24 mouse cellular contexts compared by ENCODE assay signal in genomic region chr19:44198494-44198893, GRCm38 (mm10). TPM values are rescaled to one million over a fixed set of nuclear protein-coding genes. Genes with fewer than 3 reads are reported as not detected.
DNase-seq lines count a peak whose midpoint lies in the region; ATAC-seq and TF ChIP-seq lines count a peak whose summit lies in the region.
"Had no signal": no experiment of that assay in that cellular context is flagged by ENCODE, and none has a peak within 500 bp of the region (broad histone marks: within the 10 kb centered on the region; RNA-seq: fewer than 3 reads in every experiment).

No protein-coding gene starts in this region.

- TF ChIP-seq CTCF in liver, adult 2 months (IDR thresholded peaks at IDR 0.05; ENCODE audit: low read depth, low read length) = no peak

- H3K4me3 ChIP-seq in embryonic facial prominence, embryonic 14.5 days (ENCODE audit: low read depth, low read length) = no peak overlapping the region
- H3K4me3 ChIP-seq in embryonic facial prominence, embryonic 10.5 days = no peak overlapping the region
- H3K4me3 ChIP-seq in liver, adult 2 months (ENCODE audit: insufficient read depth, low read depth, low read length) = no peak overlapping the region
- H3K4me3 ChIP-seq in hindbrain, embryonic 10.5 days = no peak overlapping the region

- no peak overlapping the region for H3K4me2 ChIP-seq in embryonic facial prominence, embryonic 14.5 days (ENCODE audit: low read depth, low read length)

- TF ChIP-seq POLR2A in liver, adult 2 months (IDR thresholded peaks at IDR 0.05; ENCODE audit: extremely low read depth, insufficient read depth, low read length) = no peak

- no peak overlapping the region for H3K9ac ChIP-seq in embryonic facial prominence, embryonic 14.5 days (ENCODE audit: low read depth, low read length)
- H3K9ac ChIP-seq in liver, adult 2 months (ENCODE audit: low read depth, low read length) = no peak overlapping the region

- WGBS in embryonic facial prominence, embryonic 14.5 days = 81% methylated on average over 6 of the region's 6 CpGs
- WGBS in embryonic facial prominence, embryonic 10.5 days = 88% methylated on average over 6 of the region's 6 CpGs
- WGBS in liver, adult 2 months = 73% methylated on average over 6 of the region's 6 CpGs
- WGBS in hindbrain, embryonic 10.5 days = 92% methylated on average over 6 of the region's 6 CpGs

- no peaks in the 10 kb centered on the region for H3K4me1 ChIP-seq in embryonic facial prominence, embryonic 14.5 days (ENCODE audit: control insufficient read depth, insufficient read depth, low read length)
- no peaks in the 10 kb centered on the region for H3K4me1 ChIP-seq in embryonic facial prominence, embryonic 10.5 days
- no peaks in the 10 kb centered on the region for H3K4me1 ChIP-seq in liver, adult 2 months (ENCODE audit: control insufficient read depth, insufficient read depth, low read length)
- H3K4me1 ChIP-seq in hindbrain, embryonic 10.5 days (replicated peaks) = peaks cover 3% of the 10 kb centered on the region; the same call in 1 of the 2 replicates

- H3K36me3 ChIP-seq in embryonic facial prominence, embryonic 14.5 days (ENCODE audit: control insufficient read depth, insufficient read depth, low read length) = no peaks in the 10 kb centered on the region
- no peaks in the 10 kb centered on the region for H3K36me3 ChIP-seq in embryonic facial prominence, embryonic 10.5 days (replicated peaks)
- no peaks in the 10 kb centered on the region for H3K36me3 ChIP-seq in liver, adult 2 months (ENCODE audit: control insufficient read depth, insufficient read depth, low read length)
- H3K36me3 ChIP-seq in hindbrain, embryonic 10.5 days = no peaks in the 10 kb centered on the region
- H3K36me3 ChIP-seq: G1E had no signal

- no peaks in the 10 kb centered on the region for H3K79me2 ChIP-seq in liver, adult 2 months (ENCODE audit: control insufficient read depth, insufficient read depth, low read length)

- peak; percentile 2 for DNase-seq in embryonic facial prominence, embryonic 14.5 days (ENCODE audit: low spot score)
- no peak for DNase-seq in embryonic facial prominence, embryonic 10.5 days (ENCODE audit: low spot score)
- DNase-seq in heart, adult 11 months = peak; percentile 56
- no peak for DNase-seq in heart, adult 9 months (ENCODE audit: low spot score in 2 of 2)
- DNase-seq in liver, adult 2 months (ENCODE audit: extremely low read depth, low read depth, low spot score) = peak; percentile 67
- DNase-seq in liver = no peak
- DNase-seq in gonadal fat pad, adult 2 months (ENCODE audit: low read depth) = peak; percentile 87
- DNase-seq in hindbrain, embryonic 10.5 days (ENCODE audit: low spot score) = no peak
- DNase-seq: adrenal gland, adult 8-10 months; cerebellum, adult 11 months; cerebellum, adult 11-12 months had no signal

- no peaks in the 10 kb centered on the region for H3K9me3 ChIP-seq in embryonic facial prominence, embryonic 14.5 days (ENCODE audit: control insufficient read depth, low read length)
- no peaks in the 10 kb centered on the region for H3K9me3 ChIP-seq in embryonic facial prominence, embryonic 10.5 days
- peaks cover 4% of the 10 kb centered on the region; the same call in 1 of the 2 replicates for H3K9me3 ChIP-seq in hindbrain, embryonic 10.5 days
- H3K9me3 ChIP-seq: G1E had no signal

- no peaks in the 10 kb centered on the region for H3K27me3 ChIP-seq in embryonic facial prominence, embryonic 14.5 days (replicated peaks; ENCODE audit: control insufficient read depth, insufficient read depth, low read length)
- H3K27me3 ChIP-seq in embryonic facial prominence, embryonic 10.5 days (replicated peaks; ENCODE audit: low read depth, poor library complexity, severe bottlenecking) = no peaks in the 10 kb centered on the region
- H3K27me3 ChIP-seq in liver, adult 2 months (ENCODE audit: control insufficient read depth, insufficient read depth, low read length) = no peaks in the 10 kb centered on the region; the same call in 1 of the 2 replicates
- H3K27me3 ChIP-seq in hindbrain, embryonic 10.5 days (ENCODE audit: insufficient read depth, poor library complexity, severe bottlenecking) = no peaks in the 10 kb centered on the region

- ATAC-seq in embryonic facial prominence, embryonic 14.5 days (ENCODE audit: low read depth) = no peak
- ATAC-seq: CD4-positive, CD25-positive, alpha-beta regulatory T cell, adult 4 months; Patski had no signal

- H3K27ac ChIP-seq in embryonic facial prominence, embryonic 14.5 days (replicated peaks; ENCODE audit: low read depth, low read length) = no peak overlapping the region
- H3K27ac ChIP-seq in embryonic facial prominence, embryonic 10.5 days (replicated peaks) = no peak overlapping the region
- no peak overlapping the region for H3K27ac ChIP-seq in liver, adult 2 months (replicated peaks; ENCODE audit: insufficient read depth, low read depth, low read length)
- H3K27ac ChIP-seq in hindbrain, embryonic 10.5 days = no peak overlapping the region

RNA-seq across cellular contexts. Expression of gene Scd3, which starts 4.6 kb away (rescaled TPM):
- polyA plus RNA-seq in embryonic facial prominence, embryonic 14.5 days (2014; fragmentation: Nextera tagmentation; extraction: Ambion mirVana) = 0.22 and 0.36 TPM in 2 replicates
- polyA plus RNA-seq in embryonic facial prominence, embryonic 10.5 days (2016; fragmentation: Nextera tagmentation; extraction: Ambion mirVana) = 0.48 and 0.64 TPM in 2 replicates
- total RNA-seq in liver, adult 2 months (2014; rRNA removed) = 0.20 TPM in 1 of 2 replicates, not detected in the other
- 0.02 TPM in 1 of 2 replicates, not detected in the other for polyA plus RNA-seq in liver, adult 2 months (2012; rRNA removed)
- polyA plus RNA-seq in gonadal fat pad, adult 2 months (2012; rRNA removed) = 6.0 and 11.4 TPM in 2 replicates
- polyA plus RNA-seq in hindbrain, embryonic 10.5 days (2016; fragmentation: Nextera tagmentation; extraction: Ambion mirVana) = 0.52 and 1.1 TPM in 2 replicates
- total RNA-seq: adrenal gland, postnatal 14 days; adrenal gland, postnatal 25 days; CH12.LX had no signal
- polyA plus RNA-seq: activated CD4-positive, CD25-positive, alpha-beta regulatory T cell, adult 4 months; adrenal gland, adult 2 months; CD4-positive, CD25-positive, alpha-beta regulatory T cell, adult 4 months; G1E had no signal

RNA-seq across cellular contexts. Expression of gene Pkd2l1, which starts 6.3 kb away (rescaled TPM):
- 0.11 TPM in 1 of 2 replicates, not detected in the other for polyA plus RNA-seq in embryonic facial prominence, embryonic 14.5 days (2014; fragmentation: Nextera tagmentation; extraction: Ambion mirVana)
- polyA plus RNA-seq in embryonic facial prominence, embryonic 10.5 days (2016; fragmentation: Nextera tagmentation; extraction: Ambion mirVana) = 0.07 and 0.19 TPM in 2 replicates
- not detected in 2 replicates for total RNA-seq in liver, adult 2 months (2014; rRNA removed)
- not detected in 2 replicates for polyA plus RNA-seq in liver, adult 2 months (2012; rRNA removed)
- 0.84 and 1.1 TPM in 2 replicates for polyA plus RNA-seq in gonadal fat pad, adult 2 months (2012; rRNA removed)
- polyA plus RNA-seq in hindbrain, embryonic 10.5 days (2016; fragmentation: Nextera tagmentation; extraction: Ambion mirVana) = 0.29 and 0.34 TPM in 2 replicates
- total RNA-seq: adrenal gland, adult 18-20 months; adrenal gland, adult 2 months; adrenal gland, adult 8-10 months; adrenal gland, postnatal 10 days; adrenal gland, postnatal 14 days; adrenal gland, postnatal 25 days; adrenal gland, postnatal 36 days; G1E; MEL had no signal
- polyA plus RNA-seq: adrenal gland, adult 2 months; C2C12; CD4-positive, CD25-positive, alpha-beta regulatory T cell, adult 4 months; G1E had no signal

RNA-seq across cellular contexts. Expression of gene Bloc1s2, which starts 52.2 kb away (rescaled TPM):
- polyA plus RNA-seq in embryonic facial prominence, embryonic 14.5 days (2014; fragmentation: Nextera tagmentation; extraction: Ambion mirVana) = 79.1 and 79.6 TPM in 2 replicates
- polyA plus RNA-seq in embryonic facial prominence, embryonic 10.5 days (2016; fragmentation: Nextera tagmentation; extraction: Ambion mirVana) = 98.1 and 99.3 TPM in 2 replicates
- total RNA-seq in liver, adult 2 months (2014; rRNA removed) = 16.6 and 17.9 TPM in 2 replicates
- 25.4 and 26.2 TPM in 2 replicates for polyA plus RNA-seq in liver, adult 2 months (2012; rRNA removed)
- polyA plus RNA-seq in gonadal fat pad, adult 2 months (2012; rRNA removed) = 21.3 and 22.1 TPM in 2 replicates
- 110 and 118 TPM in 2 replicates for polyA plus RNA-seq in hindbrain, embryonic 10.5 days (2016; fragmentation: Nextera tagmentation; extraction: Ambion mirVana)

Comparison
In these comparisons a context has a peak if more than half of its experiments do, and no peak if none do; other contexts are left out.
1. DNase-seq: peak in embryonic facial prominence, embryonic 14.5 days (single experiment), heart, adult 11 months (single experiment), liver, adult 2 months (single experiment) and gonadal fat pad, adult 2 months (single experiment); none in embryonic facial prominence, embryonic 10.5 days (single experiment), heart, adult 9 months (0 of 2), liver (single experiment) and hindbrain, embryonic 10.5 days (single experiment).